11 mouse cellular contexts compared by ENCODE assay signal in the genomic region with DNA sequence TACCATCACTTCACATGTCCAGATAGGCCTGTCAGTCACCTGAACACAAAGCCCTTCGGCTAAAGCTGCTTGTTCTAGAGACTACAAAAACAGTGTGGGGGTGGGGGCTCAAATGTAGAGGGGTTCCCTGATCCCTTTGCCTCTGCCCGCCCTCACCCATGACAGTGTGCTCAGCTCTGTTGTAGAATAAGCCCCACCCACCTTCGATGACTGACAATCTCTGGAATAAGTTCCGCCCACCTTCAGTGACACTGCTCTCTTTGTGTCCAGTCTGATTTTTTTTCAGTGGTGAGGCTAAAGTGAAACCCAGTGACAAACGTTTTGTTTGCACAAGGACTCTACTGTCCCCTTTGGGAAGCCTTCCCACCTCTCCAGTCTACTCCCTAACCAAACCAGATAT. TPM values are rescaled to one million over a fixed set of nuclear protein-coding genes. Genes with fewer than 3 reads are reported as not detected.
DNase-seq lines count a peak whose midpoint lies in the region; ATAC-seq lines count a peak whose summit lies in the region.
"Had no signal": no experiment of that assay in that cellular context is flagged by ENCODE, and none has a peak within 500 bp of the region (broad histone marks: within the 10 kb centered on the region; RNA-seq: fewer than 3 reads in every experiment).

No protein-coding gene starts in this region.

- H3K4me1 ChIP-seq in liver, embryonic 12.5 days: no peaks in the 10 kb centered on the region

- no peak overlapping the region for H3K4me2 ChIP-seq in liver, embryonic 12.5 days
- H3K4me2 ChIP-seq: kidney, embryonic 15.5 days had no signal

- 46% methylated on average over 5 of the region's 5 CpGs for WGBS in liver, embryonic 12.5 days (ENCODE audit: insufficient replicate concordance)

- peak; percentile 6 for ATAC-seq in frontal cortex, adult (ENCODE audit: low TSS enrichment)
- ATAC-seq in liver, embryonic 12.5 days: no peak

- no peak for DNase-seq in frontal cortex, postnatal 14 days (ENCODE audit: low spot score in 2 of 2)
- peak; percentile 56 for DNase-seq in right cerebral cortex, adult 18-20 months
- DNase-seq in right cerebral cortex, postnatal 14 days: no peak
- DNase-seq in layer of hippocampus, adult 9-11 months: peak; percentile 88
- DNase-seq in liver: no peak
- DNase-seq in kidney, adult 11 months: no peak
- DNase-seq: adrenal gland, adult 2 months had no signal

- H3K9ac ChIP-seq in liver, embryonic 12.5 days: no peak overlapping the region
- H3K9ac ChIP-seq: kidney, embryonic 15.5 days; liver, embryonic 14.5 days had no signal

- H3K4me3 ChIP-seq in liver, embryonic 12.5 days: no peak overlapping the region
- H3K4me3 ChIP-seq: kidney, embryonic 15.5 days had no signal

- H3K27ac ChIP-seq in liver, embryonic 12.5 days: no peak overlapping the region
- H3K27ac ChIP-seq: kidney, embryonic 15.5 days; liver, embryonic 14.5 days had no signal

- no peaks in the 10 kb centered on the region for H3K9me3 ChIP-seq in liver, embryonic 12.5 days (replicated peaks)
- H3K9me3 ChIP-seq: kidney, embryonic 15.5 days had no signal

- no peaks in the 10 kb centered on the region for H3K36me3 ChIP-seq in liver, embryonic 12.5 days
- H3K36me3 ChIP-seq: kidney, embryonic 15.5 days had no signal

- H3K27me3 ChIP-seq in liver, embryonic 12.5 days (replicated peaks): no peaks in the 10 kb centered on the region
- H3K27me3 ChIP-seq: kidney, embryonic 15.5 days had no signal

RNA-seq across cellular contexts. Expression of a gene that starts 26.1 kb away (rescaled TPM):
- polyA plus RNA-seq in liver, embryonic 12.5 days (2016; fragmentation: Nextera tagmentation; extraction: Ambion mirVana): 0.45 and 0.50 TPM in 2 replicates

Comparison
In these comparisons a context has a peak if more than half of its experiments do, and no peak if none do; other contexts are left out.
1. DNase-seq: peak in right cerebral cortex, adult 18-20 months (single experiment) and layer of hippocampus, adult 9-11 months (single experiment); none in frontal cortex, postnatal 14 days (0 of 2), right cerebral cortex, postnatal 14 days (single experiment), liver (single experiment) and kidney, adult 11 months (single experiment).